Mouse (Mus musculus) kidney, adult 2 months (tissue): ENCODE measurements around the gene 9630041A04Rik. TPM values are rescaled to one million over a fixed set of nuclear protein-coding genes. Genes with fewer than 3 reads are reported as not detected.

Experiments
- DNase-seq: peaks from one replicate; pipeline ENCODE4 v3.0.0; 2021
- H3K27ac ChIP-seq: fragments of 200-500 bp; 2 replicates; pipeline ENCODE4 v1.5.1; 2012; ENCODE audit warnings: low read depth, low read length, control low read depth, inconsistent platforms; ENCODE audit not compliant: insufficient read depth
- H3K27me3 ChIP-seq: fragments of 200-500 bp; replicated peaks from 2 replicates; pipeline ENCODE4 v1.6.1; 2012; ENCODE audit warnings: mild to moderate bottlenecking, moderate library complexity, low read length, inconsistent platforms; ENCODE audit not compliant: control insufficient read depth, insufficient read depth
- H3K36me3 ChIP-seq: fragments of 200-500 bp; 2 replicates; pipeline ENCODE4 v1.6.1; 2012; ENCODE audit warnings: mild to moderate bottlenecking, moderate library complexity, low read length, inconsistent platforms; ENCODE audit not compliant: control insufficient read depth, insufficient read depth
- H3K4me1 ChIP-seq: fragments of 200-500 bp; 2 replicates; pipeline ENCODE4 v1.6.1; 2011; ENCODE audit warnings: low read length; ENCODE audit not compliant: control insufficient read depth, insufficient read depth
- H3K4me3 ChIP-seq: fragments of 200-500 bp; 2 replicates; pipeline ENCODE4 v1.5.1; 2011; ENCODE audit warnings: mild to moderate bottlenecking, low read depth, low read length, control low read depth; ENCODE audit not compliant: insufficient read depth
- CTCF ChIP-seq: fragments of 200-500 bp; conservative IDR thresholded peaks from 2 replicates; pipeline ENCODE4 v1.5.1; 2011; ENCODE audit warnings: low read depth, mild to moderate bottlenecking, control low read depth, low read length, moderate library complexity, mixed read lengths; ENCODE audit not compliant: insufficient read depth, insufficient read length
- POLR2A ChIP-seq: fragments of 200-500 bp; IDR thresholded peaks from one replicate; pipeline ENCODE4 v1.6.1; 2011; ENCODE audit warnings: low read depth, low read length, control low read depth
- WGBS: fragments of 180-500 bp; shearing (Covaris S2); methylation state at CpG from one replicate; pipeline ENCODE4 v1.1.7; 2018; 5-methylcytosine and 5-hydroxymethylcytosine counted together
- polyA plus RNA-seq: library from polyadenylated mRNA; depleted of rRNA; stranded (reverse); fragments of >200 nt; gene quantifications from 2 replicates; pipeline ENCODE4 v1.2.3, GENCODE M21; 2012

9630041A04Rik gene
- polyA plus RNA-seq, 1 experiment: not detected

- Histone ChIP-seq H3K27ac (no peak overlapping the region), H3K27me3 (no peaks in the 10 kb centered on the region), H3K36me3 (no peaks in the 10 kb centered on the region), H3K4me3 (no peak overlapping the region), H3K4me1 (no peaks in the 10 kb centered on the region)
- WGBS: 79% methylated on average over 1 of the region's 1 CpGs
- TF ChIP-seq POLR2A (no peak), CTCF (no peak)
- DNase-seq: no peak
Observed at GRCm38 (mm10) chr9:101897851-101898250, 36.2 kb downstream of the 9630041A04Rik start.

GRCm38 (mm10) chr9:101903406-101903805 lies 41.8 kb downstream of the 9630041A04Rik start:
- no peak for DNase-seq
- Histone ChIP-seq H3K4me1 (no peaks in the 10 kb centered on the region), H3K4me3 (no peak overlapping the region), H3K36me3 (no peaks in the 10 kb centered on the region), H3K27ac (no peak overlapping the region), H3K27me3 (no peaks in the 10 kb centered on the region)
- no peak for TF ChIP-seq CTCF
- TF ChIP-seq POLR2A: no peak
- WGBS: 69% methylated on average over 3 of the region's 3 CpGs

GRCm38 (mm10) chr9:101907747-101908255 lies 46.2 kb downstream of the 9630041A04Rik start:
- H3K4me1 ChIP-seq: no peaks in the 10 kb centered on the region
- TF ChIP-seq POLR2A: no peak
- TF ChIP-seq CTCF: no peak
- no peak overlapping the region for H3K4me3 ChIP-seq
- no peak overlapping the region for H3K27ac ChIP-seq
- H3K27me3 ChIP-seq: no peaks in the 10 kb centered on the region
- 56% methylated on average over 6 of the region's 6 CpGs for WGBS
- DNase-seq: no peak
- H3K36me3 ChIP-seq: no peaks in the 10 kb centered on the region

GRCm38 (mm10) chr9:101908849-101909248 lies 47.2 kb downstream of the 9630041A04Rik start:
- H3K27ac ChIP-seq: no peak overlapping the region
- 74% methylated on average over 5 of the region's 5 CpGs for WGBS
- no peaks in the 10 kb centered on the region for H3K27me3 ChIP-seq
- no peaks in the 10 kb centered on the region for H3K36me3 ChIP-seq
- no peak for TF ChIP-seq CTCF
- no peak for TF ChIP-seq POLR2A
- H3K4me3 ChIP-seq: no peak overlapping the region
- no peak for DNase-seq
- no peaks in the 10 kb centered on the region for H3K4me1 ChIP-seq

- no peak for DNase-seq
- Histone ChIP-seq H3K4me1 (no peaks in the 10 kb centered on the region), H3K27me3 (no peaks in the 10 kb centered on the region), H3K36me3 (no peaks in the 10 kb centered on the region), H3K27ac (no peak overlapping the region), H3K4me3 (no peak overlapping the region)
- no peak for TF ChIP-seq POLR2A
- TF ChIP-seq CTCF: no peak
- WGBS: 88% methylated on average over 4 of the region's 4 CpGs
Observed at GRCm38 (mm10) chr9:101909491-101909890, 47.9 kb downstream of the 9630041A04Rik start.

- 53% methylated on average over 9 of the region's 9 CpGs for WGBS
- H3K27me3 ChIP-seq: no peaks in the 10 kb centered on the region
- DNase-seq: no peak
- no peaks in the 10 kb centered on the region for H3K4me1 ChIP-seq
- H3K36me3 ChIP-seq: no peaks in the 10 kb centered on the region
- H3K27ac ChIP-seq: no peak overlapping the region
- H3K4me3 ChIP-seq: no peak overlapping the region
- TF ChIP-seq POLR2A (no peak), CTCF (no peak)
Observed at GRCm38 (mm10) chr9:101911176-101911866, 49.7 kb downstream of the 9630041A04Rik start.

GRCm38 (mm10) chr9:101915082-101915481 lies 53.4 kb downstream of the 9630041A04Rik start:
- H3K4me3 ChIP-seq: no peak overlapping the region
- 97% methylated on average over 2 of the region's 2 CpGs for WGBS
- no peak overlapping the region for H3K27ac ChIP-seq
- H3K4me1 ChIP-seq: no peaks in the 10 kb centered on the region
- TF ChIP-seq POLR2A (no peak), CTCF (no peak)
- no peaks in the 10 kb centered on the region for H3K27me3 ChIP-seq
- no peak for DNase-seq
- no peaks in the 10 kb centered on the region for H3K36me3 ChIP-seq
